Mouse (Mus musculus): ENCODE data around the gene Rgl3. TPM values are rescaled to one million over a fixed set of nuclear protein-coding genes. Genes with fewer than 3 reads are reported as not detected.

The Rgl3 gene
- total RNA-seq, 2 experiments from 2014 or later = 0.28 to 0.69 TPM

DNA sequence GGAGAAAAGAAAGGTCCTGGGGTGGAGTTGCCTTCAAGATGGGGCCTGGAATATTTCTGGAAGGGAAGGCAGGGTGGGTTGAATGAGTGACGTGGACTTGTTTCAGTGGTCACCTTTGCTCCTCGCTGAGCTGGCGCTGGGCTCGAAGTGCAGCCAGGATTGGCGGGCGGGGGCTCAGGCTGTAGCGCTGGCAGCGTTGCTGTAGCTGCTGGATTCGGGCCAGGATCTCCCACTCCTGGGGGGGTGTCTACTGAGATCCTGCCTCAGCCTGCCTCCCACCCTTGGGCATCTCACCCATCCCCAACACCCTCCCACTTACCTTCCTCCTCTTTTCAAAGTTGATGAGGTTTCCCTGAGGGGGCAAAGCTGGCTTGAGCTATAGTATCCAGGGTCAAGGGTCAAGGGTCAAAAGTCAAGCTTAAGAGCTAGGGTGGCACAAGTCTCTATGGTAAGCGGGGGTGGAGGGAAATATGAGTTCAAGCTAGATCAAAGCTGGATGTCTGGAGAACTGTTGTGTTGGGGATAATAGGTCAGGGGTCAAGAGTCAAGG lies 12.5 kb downstream of the Rgl3 start:
- Histone ChIP-seq H3K27ac (no peak overlapping the region), H3K4me3 (no peak overlapping the region)
- no peak for TF ChIP-seq CTCF (IDR thresholded peaks at IDR 0.05)
- intact Hi-C loops (cut with DNase I) = loop anchor here (5.0 kb wide), 1 partner anchor 166 kb away; no protein-coding TSS in a partner anchor
- no peak for DNase-seq

DNA sequence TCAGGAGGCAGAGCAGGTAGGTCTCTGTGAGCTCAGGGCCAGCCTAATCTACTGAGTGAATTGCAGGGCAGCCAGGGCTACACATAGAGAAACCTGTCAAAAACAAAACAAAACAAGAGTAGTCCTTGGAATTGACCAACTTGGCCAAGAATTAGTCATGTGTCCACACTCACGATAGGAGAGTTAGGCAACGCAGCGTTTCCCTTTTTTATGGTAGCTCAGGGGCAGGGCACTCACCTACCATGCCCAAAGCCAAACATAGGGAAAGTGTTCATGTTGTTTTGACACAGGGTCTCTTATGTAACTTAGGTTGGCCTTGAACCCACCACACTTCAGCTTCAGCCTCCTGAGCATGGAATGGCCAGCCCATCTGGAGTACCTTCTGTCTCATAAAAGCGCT lies 19.9 kb downstream of the Rgl3 start:
- intact Hi-C loops (cut with DNase I) = no loop called here
- no peak for TF ChIP-seq CTCF (IDR thresholded peaks at IDR 0.05)
- Histone ChIP-seq H3K27ac (no peak overlapping the region), H3K4me3 (no peak overlapping the region)
- no peak for DNase-seq

DNA sequence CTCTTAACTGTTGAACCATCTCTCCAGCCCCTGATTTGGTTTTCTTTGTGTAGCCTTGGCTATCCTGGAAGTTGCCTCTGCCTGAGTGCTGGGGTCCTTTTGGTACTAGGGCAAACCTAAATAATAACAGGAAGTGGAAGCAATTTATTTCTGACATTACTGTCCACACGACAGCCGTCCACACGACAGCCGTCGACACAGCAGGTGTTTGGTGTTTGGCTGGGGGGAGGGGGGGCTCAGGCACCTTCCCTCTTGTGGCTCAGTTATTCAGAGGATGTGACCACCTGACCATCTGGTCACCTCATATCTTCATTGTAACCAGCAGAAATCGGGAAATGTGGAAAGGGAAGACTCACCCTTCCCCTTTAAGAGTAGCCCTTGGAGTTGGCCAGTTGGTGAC lies 20.4 kb downstream of the Rgl3 start:
- no peak overlapping the region for H3K27ac ChIP-seq
- intact Hi-C loops (cut with DNase I) = no loop called here
- DNase-seq = no peak
- no peak overlapping the region for H3K4me3 ChIP-seq
- TF ChIP-seq CTCF (IDR thresholded peaks at IDR 0.05) = no peak

DNA sequence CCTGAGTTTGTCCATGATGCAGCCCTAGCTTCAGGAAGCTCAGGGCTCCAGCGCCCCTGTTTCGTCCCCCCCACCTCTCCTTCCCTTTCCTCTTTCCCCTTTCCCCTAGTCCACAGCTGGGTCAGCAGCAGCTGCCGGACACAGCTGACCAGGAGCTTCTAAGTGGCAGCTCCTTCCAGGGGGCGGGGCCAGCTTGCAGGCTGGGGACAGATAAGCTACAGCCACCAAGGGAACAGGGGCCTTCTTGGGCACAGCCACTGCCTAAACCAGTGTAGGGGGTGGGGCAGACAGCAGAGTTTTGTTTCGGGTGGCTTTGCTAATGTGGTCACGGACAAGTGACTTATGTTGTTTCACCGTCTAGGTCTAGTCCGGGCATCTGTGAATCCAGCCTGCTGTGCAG lies 25.8 kb downstream of the Rgl3 start, which contains the start of gene Epor:
Gene Epor (minus strand): TSS at position 90 of the 400 bp plus-strand sequence.
- peak; percentile 58 for DNase-seq
- TF ChIP-seq CTCF (IDR thresholded peaks at IDR 0.05) = no peak
- Histone ChIP-seq H3K4me3 (peak within 1 kb of the TSS; percentile 68), H3K27ac (no peak within 1 kb of the TSS; the same call in 1 of the 2 replicates)
- intact Hi-C loops (cut with DNase I) = no loop called here

DNA sequence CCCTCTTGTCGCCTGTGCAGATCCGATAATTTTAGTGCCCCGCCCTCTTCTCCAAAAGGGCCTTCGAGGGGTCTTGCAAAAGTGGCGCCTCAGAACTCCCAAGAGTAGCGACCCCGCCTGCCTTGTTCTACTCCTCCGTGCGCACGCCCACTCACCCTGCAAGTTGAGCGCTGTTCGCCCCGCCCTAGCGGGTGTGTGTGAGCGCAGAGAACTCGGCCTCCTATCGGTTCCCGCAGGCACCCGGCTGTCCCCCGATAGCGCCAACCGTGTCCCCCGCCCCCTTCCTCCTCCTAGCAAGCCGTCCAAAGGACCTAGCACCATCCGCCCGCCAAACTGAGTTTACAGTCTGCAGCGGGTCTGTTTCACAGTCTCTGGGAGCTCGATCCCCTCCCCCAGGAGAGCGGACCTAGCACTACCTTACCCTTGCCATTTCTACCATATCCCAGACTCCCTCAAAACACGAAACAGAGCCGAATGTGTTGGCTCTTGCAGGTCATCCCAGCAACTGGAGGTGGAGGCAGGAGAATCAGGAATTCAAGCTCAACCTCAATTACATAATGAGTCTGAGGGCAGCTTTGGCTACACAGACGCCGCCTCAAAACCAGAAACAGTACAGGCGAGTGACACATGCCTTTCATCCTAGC lies 26.7 kb downstream of the Rgl3 start:
- intact Hi-C loops (cut with DNase I) = no loop called here
- peak; percentile 64 for DNase-seq
- Histone ChIP-seq H3K4me3 (peak overlapping the region; percentile 68), H3K27ac (no peak overlapping the region; the same call in 1 of the 2 replicates)
- no peak for TF ChIP-seq CTCF (IDR thresholded peaks at IDR 0.05)

GRCm38 (mm10) chr9:21962010-21962409 lies 27.2 kb downstream of the Rgl3 start:
- Histone ChIP-seq H3K4me3 (peak overlapping the region; percentile 68), H3K27ac (no peak overlapping the region)
- intact Hi-C loops (cut with DNase I) = no loop called here
- no peak for DNase-seq
- TF ChIP-seq CTCF (IDR thresholded peaks at IDR 0.05) = no peak

GRCm38 (mm10) chr9:21961366-21961980 lies 27.8 kb downstream of the Rgl3 start:
- peak overlapping the region; percentile 68 for H3K4me3 ChIP-seq
- H3K27ac ChIP-seq = no peak overlapping the region
- intact Hi-C loops (cut with DNase I) = no loop called here
- no peak for TF ChIP-seq CTCF (IDR thresholded peaks at IDR 0.05)
- DNase-seq = no peak

DNA sequence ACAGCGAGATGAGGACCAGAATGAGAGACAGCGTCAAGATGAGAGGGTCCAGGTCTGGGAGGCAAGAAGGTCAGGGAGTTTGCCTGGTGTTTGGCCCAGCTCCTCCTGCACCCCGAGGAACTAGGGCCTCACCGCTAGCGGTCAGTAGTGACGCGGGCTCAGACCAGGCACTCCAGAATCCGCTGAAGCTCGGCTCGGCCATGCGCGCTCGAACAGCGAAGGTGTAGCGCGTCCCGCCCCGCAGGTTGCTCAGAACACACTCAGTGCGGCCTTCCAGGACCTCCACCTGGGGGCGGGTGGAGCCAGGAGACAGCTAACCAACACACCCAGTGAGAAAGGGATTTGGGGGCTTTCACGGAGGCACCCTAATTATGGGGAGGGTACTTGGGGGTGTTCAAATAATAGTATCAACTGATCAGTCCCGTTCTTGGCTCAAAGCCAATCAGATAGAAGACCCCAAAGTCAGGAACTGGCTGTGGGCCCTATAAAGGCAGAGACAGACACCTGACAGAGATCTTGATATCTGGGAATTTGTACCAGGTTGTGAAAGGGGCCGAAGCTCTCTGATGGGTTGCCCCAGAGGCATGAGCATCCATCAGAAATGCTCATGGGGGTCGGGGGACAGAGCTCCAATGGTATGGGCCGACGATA lies 28.6 kb downstream of the Rgl3 start:
- H3K27ac ChIP-seq = peak overlapping the region; percentile 12; the same call in 1 of the 2 replicates
- H3K4me3 ChIP-seq = no peak overlapping the region
- intact Hi-C loops (cut with DNase I) = no loop called here
- no peak for TF ChIP-seq CTCF (IDR thresholded peaks at IDR 0.05)
- DNase-seq = no peak

DNA sequence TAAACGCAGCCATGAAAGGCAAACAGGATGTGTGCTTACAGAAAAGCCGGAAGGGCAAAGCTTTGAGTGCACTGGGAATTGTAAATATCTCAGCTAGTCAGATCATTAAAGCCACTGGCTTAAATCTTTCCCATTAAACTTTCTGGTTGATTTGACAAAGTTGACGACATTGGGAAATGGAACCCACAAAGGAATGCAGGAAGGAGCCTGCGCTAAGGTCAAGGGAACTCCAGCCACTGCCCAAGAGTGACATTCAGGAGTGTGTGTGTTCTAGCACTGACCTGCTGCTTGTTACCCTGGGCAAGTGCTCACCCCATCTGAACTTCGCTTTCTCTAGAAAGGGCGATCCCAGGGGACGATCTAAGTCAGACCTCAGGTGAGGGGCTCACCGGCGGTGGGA lies 29.1 kb downstream of the Rgl3 start:
- TF ChIP-seq CTCF (IDR thresholded peaks at IDR 0.05) = no peak
- intact Hi-C loops (cut with DNase I) = no loop called here

DNA sequence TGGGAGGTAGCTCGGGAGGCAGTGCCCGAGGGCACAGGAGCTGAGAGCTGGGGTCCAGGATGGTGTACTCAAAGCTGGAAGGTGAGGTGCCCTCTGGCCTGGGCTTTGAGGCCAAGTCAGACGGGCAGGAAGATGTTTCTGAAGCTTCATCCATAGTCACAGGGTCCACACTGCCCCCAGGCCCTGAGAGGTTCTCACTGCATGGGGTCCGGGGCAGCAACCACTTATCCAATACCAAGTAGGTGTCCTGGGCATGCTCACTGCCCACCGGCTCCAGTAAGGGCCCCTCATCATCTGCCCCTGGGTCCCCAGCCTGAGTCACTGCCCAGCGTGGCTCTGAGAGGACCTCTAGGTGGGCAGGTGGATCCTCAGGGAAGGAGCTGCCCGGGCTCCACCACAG lies 30.0 kb downstream of the Rgl3 start:
- H3K4me3 ChIP-seq = no peak overlapping the region
- intact Hi-C loops (cut with DNase I) = loop anchor here (5.0 kb wide), 1 partner anchor 113 kb away; the partner anchor contains the start of genes Gm49318 and Zfp653
- no peak overlapping the region for H3K27ac ChIP-seq
- TF ChIP-seq CTCF (IDR thresholded peaks at IDR 0.05) = no peak
- no peak for DNase-seq

More for the DNA sequence above, 29.1 kb downstream of the Rgl3 start:
- DNase-seq = no peak
- no peak overlapping the region for H3K4me3 ChIP-seq
- H3K27ac ChIP-seq = peak overlapping the region; percentile 12; the same call in 1 of the 2 replicates

GRCm38 (mm10) chr9:21958372-21958771 lies 30.9 kb downstream of the Rgl3 start:
- intact Hi-C loops (cut with DNase I) = loop anchor here (5.0 kb wide), 1 partner anchor 114 kb away; the partner anchor contains the start of genes Gm49318 and Zfp653
- DNase-seq = no peak

GRCm38 (mm10) chr9:21955570-21956281 lies 33.5 kb downstream of the Rgl3 start, which contains the start of gene Swsap1:
Swsap1 (plus strand) TSS chr9:21955755.
- Histone ChIP-seq H3K4me3 (peak within 1 kb of the TSS; percentile 84), H3K27ac (peak within 1 kb of the TSS; percentile 97)
- no peak for TF ChIP-seq CTCF (IDR thresholded peaks at IDR 0.05)
- peak; percentile 97 for DNase-seq
- intact Hi-C loops (cut with DNase I) = loop anchor here (2.0 to 5.0 kb wide), 2 partner anchors 47 to 117 kb away; partner anchors contain the start of genes Ccdc151, Gm49318, Prkcsh and Zfp653

More at GRCm38 (mm10) chr9:21958372-21958771, 30.9 kb downstream of the Rgl3 start:
- TF ChIP-seq CTCF (IDR thresholded peaks at IDR 0.05) = no peak
- no peak overlapping the region for H3K27ac ChIP-seq
- H3K4me3 ChIP-seq = no peak overlapping the region
